Mouse (Mus musculus): ENCODE results near the gene Cel. TPM values are rescaled to one million over a fixed set of nuclear protein-coding genes. Genes with fewer than 3 reads are reported as not detected.

The Cel gene
- polyA plus RNA-seq (2012; rRNA removed) = 0.05 TPM in 1 of 2 replicates, not detected in the other

DNA sequence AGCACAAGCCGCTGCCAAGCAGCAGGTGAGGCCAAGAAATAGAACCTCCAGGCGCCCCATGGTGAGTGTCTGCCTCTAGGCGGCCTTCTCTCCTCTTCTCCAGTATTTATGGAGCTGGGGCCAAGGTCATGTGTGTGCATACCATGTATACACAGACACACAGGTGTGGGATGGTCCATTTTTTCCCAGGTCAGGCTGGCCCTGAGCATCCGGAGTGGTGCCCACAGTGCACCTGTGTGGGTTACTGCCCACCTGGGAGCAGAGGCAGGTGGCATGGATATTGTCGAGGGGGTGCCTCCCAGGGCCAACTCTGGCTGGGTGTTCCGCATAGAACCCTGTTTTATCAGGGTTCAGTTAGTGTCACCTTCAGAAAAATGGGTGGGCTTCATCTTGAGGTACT, at the start of gene Cel:
Cel (minus strand) TSS at position 101 of the 400 bp plus-strand sequence.

DNA sequence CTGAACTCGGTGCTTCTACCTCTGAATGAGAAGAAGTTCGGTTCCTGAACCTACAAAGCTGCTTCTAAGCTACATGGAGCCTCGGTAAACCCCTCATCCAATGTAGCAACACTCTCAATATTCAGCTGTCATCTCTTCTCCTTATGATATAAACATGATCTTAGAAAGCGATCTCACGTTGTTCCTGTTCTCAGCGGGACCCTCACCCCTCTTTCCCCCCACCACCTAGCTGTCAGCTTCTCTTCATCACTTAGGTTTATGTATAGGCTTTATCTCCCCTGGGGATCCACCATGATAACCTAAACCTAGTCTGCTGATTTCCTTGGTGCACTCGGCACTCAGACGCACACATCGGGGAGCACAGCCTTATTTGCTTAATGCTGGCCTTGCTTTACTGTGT, 20.4 kb upstream of the Cel start, which contains the start of gene Gtf3c5:
Gtf3c5 (minus strand) TSS at position 101 of the 400 bp plus-strand sequence.

GRCm38 (mm10) chr2:28512798-28513401, 50.3 kb downstream of the Cel start, which contains the start of gene Ralgds:
Gene Ralgds, plus strand, starts transcription at chr2:28513125.

DNA sequence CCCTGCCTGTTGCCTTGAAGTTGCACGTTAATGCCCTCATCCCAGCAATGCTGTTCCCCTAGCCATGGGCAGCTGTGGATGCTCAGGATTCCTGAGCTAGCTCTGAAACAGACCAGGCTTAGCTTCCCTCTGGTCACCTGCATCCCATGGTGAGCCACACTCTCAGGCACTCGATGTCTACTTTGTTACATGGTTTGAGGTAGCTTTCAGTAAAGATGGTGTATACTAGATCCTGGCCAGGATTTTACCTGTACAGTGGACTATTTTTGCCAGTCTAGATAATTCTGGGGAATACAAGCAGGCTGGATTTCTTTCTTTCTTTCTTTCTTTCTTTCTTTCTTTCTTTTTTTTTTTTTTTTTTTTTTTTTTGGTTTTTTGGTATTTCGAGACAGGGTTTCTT, 57.4 kb downstream of the Cel start, which contains the start of gene Gm10134:
Gm10134 (plus strand) TSS at position 301 of the 400 bp plus-strand sequence.

Other genes with a start within 250 kb of the Cel start
- 0.13 and 0.16 TPM in 2 replicates for gene Ppp1r26, start 116.6 kb downstream of the Cel start, polyA plus RNA-seq (2012; rRNA removed)
- gene 1700007K13Rik, start 97.1 kb downstream of the Cel start, polyA plus RNA-seq (2012; rRNA removed) = not detected in 2 replicates
- 18.3 and 21.0 TPM in 2 replicates for gene Mrps2, start 95.3 kb downstream of the Cel start, polyA plus RNA-seq (2012; rRNA removed)
- 0.27 and 0.44 TPM in 2 replicates for gene Gbgt1, start 66.5 kb downstream of the Cel start, polyA plus RNA-seq (2012; rRNA removed)
- gene Gm10134, start 57.3 kb downstream of the Cel start, polyA plus RNA-seq (2012; rRNA removed) = 0.12 TPM in 1 of 2 replicates, not detected in the other
- gene Ralgds, start 50.3 kb downstream of the Cel start, polyA plus RNA-seq (2012; rRNA removed) = 1.9 and 2.4 TPM in 2 replicates
- 12.1 and 12.9 TPM in 2 replicates for gene Gtf3c5, start 20.3 kb upstream of the Cel start, polyA plus RNA-seq (2012; rRNA removed)
- 58.0 and 70.1 TPM in 2 replicates for gene Gfi1b, start 58.6 kb upstream of the Cel start, polyA plus RNA-seq (2012; rRNA removed)
- gene Tsc1, start 77.8 kb upstream of the Cel start, polyA plus RNA-seq (2012; rRNA removed) = 5.0 and 5.8 TPM in 2 replicates
- 1.3 and 1.6 TPM in 2 replicates for gene Spaca9, start 136.3 kb upstream of the Cel start, polyA plus RNA-seq (2012; rRNA removed)
- 0.11 and 0.17 TPM in 2 replicates for gene Ak8, start 136.8 kb upstream of the Cel start, polyA plus RNA-seq (2012; rRNA removed)